Mouse (Mus musculus): ENCODE measurements around the gene Zfp335. TPM values are rescaled to one million over a fixed set of nuclear protein-coding genes. Genes with fewer than 3 reads are reported as not detected.

Gene Zfp335
- polyA plus RNA-seq (2012; rRNA removed), result 9.8 and 10.6 TPM in 2 replicates

DNA sequence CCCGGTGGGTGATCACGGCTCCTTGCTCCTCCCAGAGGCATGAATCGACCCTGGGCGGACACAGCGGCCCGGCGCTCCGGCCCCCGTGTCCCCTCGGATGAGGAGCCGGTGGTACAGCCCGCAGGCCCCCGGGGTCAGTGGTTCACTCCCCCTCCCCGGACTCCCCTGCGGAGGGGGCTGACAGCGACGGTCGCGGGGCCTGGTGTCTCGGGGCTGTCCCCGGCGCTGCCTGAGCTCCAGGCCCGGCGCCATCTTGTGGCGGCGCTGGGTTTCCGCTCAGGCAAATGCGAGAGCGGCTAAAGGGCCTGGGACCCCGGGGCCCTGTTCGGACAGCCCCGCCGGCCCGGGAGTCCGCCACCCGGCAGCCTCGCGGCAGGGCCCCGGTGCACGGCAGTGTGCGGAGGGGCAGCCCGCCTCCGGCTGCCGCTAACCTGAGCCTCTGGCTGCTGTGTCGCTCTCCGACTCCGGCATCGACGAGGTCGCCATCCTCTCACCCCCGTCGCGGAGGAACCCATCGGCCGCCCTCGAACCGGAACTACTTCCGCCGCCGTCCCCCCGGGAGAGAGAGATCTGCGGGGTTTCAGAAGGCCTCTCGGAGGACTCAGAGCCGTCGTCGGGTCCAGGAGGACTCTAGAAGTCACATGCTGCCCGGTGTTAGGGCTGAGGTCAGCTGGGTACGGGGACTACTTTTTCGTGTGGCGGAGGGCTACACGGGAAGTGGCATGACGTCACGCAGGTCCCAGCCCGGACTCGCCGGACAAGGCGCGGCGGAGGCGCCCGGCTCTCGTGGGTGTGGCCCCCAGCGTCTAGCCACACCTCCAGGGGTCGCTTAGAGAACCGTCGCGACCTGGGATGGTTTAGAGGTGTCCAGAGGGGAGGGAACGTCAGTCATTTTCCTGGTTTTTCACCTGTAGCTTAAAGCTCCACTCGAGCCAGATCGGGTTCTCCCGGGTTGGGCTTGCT is at the start of gene Zfp335:
Gene Zfp335 (minus strand): TSS at position 672 of the 963 bp plus-strand sequence.
- peak within 1 kb of the TSS; percentile 99 for H3K27ac ChIP-seq (ENCODE audit: control insufficient read depth, insufficient read depth, low read depth, low read length)
- no peaks in the 10 kb centered on the region for H3K27me3 ChIP-seq (ENCODE audit: control insufficient read depth, insufficient read depth, low read length)
- no peak for TF ChIP-seq CTCF (IDR thresholded peaks at IDR 0.05; ENCODE audit: control insufficient read depth, insufficient read depth, insufficient replicate concordance, low read depth, low read length)
- TF ChIP-seq POLR2A (IDR thresholded peaks at IDR 0.05; ENCODE audit: control insufficient read depth, low read depth, low read length), result peak; percentile 78
- H3K4me3 ChIP-seq (ENCODE audit: control insufficient read depth, low read depth, low read length), result peak within 1 kb of the TSS; percentile 97
- H3K36me3 ChIP-seq (ENCODE audit: control insufficient read depth, insufficient read depth, low read length), result no peaks in the 10 kb centered on the region
- peaks cover 11% of the 10 kb centered on the region for H3K4me1 ChIP-seq (ENCODE audit: control insufficient read depth, insufficient read depth, low read length)

DNA sequence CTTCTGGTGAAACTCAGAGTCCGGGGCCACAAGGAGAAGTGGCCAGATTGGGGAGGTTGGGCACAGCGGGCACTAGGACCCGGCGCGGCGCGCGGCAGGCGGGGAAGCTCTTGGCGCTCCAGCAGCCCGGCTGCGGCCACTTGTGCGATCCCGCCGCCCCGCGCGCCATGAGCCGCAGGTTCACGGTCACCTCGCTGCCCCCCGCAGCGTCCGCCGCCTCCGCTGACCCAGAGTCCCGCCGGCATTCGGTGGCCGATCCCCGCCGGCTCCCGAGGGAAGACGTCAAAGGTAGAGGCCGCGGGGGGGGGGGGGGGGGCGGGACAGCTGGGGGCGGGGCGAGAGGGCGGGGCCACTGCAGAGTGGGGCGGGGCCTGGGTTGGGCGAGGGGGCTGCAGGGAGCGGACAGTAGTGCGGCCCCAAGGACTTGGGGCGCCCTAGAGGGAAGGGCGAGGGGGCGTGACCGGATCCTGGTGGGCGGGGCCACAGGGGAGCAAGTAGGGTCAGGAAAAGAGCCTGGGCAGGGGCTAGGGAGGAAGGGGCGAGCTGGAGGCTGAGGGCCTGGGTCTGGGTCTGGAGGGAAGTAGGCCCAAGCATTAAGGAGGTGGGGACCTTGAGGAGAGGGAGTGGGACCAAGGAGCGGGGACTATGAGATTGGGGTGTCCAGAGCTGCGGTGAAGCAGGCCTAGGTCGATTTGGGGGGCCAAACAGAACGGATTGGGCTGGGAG is 49.3 kb upstream of the Zfp335 start, which contains the start of gene Slc12a5:
Gene Slc12a5 (plus strand): TSS at position 87 of the 726 bp plus-strand sequence.
- H3K4me1 ChIP-seq (ENCODE audit: control insufficient read depth, insufficient read depth, low read length), result peaks cover 21% of the 10 kb centered on the region
- H3K27me3 ChIP-seq (ENCODE audit: control insufficient read depth, insufficient read depth, low read length), result no peaks in the 10 kb centered on the region

DNA sequence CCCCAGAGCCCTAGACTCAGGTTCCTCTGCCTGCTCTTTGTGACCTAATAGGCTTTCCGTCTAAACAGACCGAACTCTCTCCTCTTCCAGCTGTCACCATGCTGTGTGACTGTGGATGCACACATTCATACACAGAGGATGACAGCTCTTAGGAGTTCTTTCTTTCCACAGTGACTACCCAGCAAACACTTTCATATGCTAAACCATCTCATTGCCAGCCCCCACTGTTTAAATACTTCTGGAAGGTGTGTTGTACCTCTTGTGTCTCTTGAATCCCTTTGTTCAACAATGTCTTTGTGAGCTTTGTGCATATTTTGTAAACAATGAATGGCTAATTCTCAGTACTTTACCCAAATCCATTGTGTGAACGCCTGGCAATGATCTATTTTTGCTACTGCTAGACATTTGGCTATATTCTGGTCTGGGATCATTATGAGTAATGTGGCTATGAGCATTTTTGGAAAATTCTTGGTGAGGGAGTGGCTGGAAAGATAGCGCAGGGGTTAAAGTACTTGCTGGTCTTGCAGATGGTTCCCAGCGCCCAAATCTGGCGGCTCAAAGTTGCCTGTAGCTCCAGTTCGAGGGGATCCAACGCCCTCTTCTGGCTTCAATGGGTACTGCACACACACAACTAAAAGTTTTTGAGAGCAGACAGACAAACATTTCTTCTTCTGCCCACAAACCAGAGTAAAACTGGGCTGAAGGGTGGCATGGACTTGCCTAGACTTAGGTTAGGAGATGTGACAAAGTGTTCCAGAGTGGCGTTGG is 46.2 kb upstream of the Zfp335 start:
- TF ChIP-seq POLR2A (IDR thresholded peaks at IDR 0.05; ENCODE audit: control insufficient read depth, low read depth, low read length), result no peak
- peak; percentile 53; the same call in 1 of the 2 replicates for TF ChIP-seq CTCF (IDR thresholded peaks at IDR 0.05; ENCODE audit: control insufficient read depth, insufficient read depth, insufficient replicate concordance, low read depth, low read length)
- H3K4me1 ChIP-seq (ENCODE audit: control insufficient read depth, insufficient read depth, low read length), result peaks cover 21% of the 10 kb centered on the region
- no peaks in the 10 kb centered on the region for H3K27me3 ChIP-seq (ENCODE audit: control insufficient read depth, insufficient read depth, low read length)

More for the DNA sequence above, 49.3 kb upstream of the Zfp335 start, which contains the start of gene Slc12a5:
- Histone ChIP-seq H3K36me3 (ENCODE audit: control insufficient read depth, insufficient read depth, low read length) (no peaks in the 10 kb centered on the region), H3K4me3 (ENCODE audit: control insufficient read depth, low read depth, low read length) (peak within 1 kb of the TSS; percentile 82), H3K27ac (ENCODE audit: control insufficient read depth, insufficient read depth, low read depth, low read length) (peak within 1 kb of the TSS; percentile 67)
- TF ChIP-seq CTCF (IDR thresholded peaks at IDR 0.05; ENCODE audit: control insufficient read depth, insufficient read depth, insufficient replicate concordance, low read depth, low read length), result no peak
- TF ChIP-seq POLR2A (IDR thresholded peaks at IDR 0.05; ENCODE audit: control insufficient read depth, low read depth, low read length), result no peak

DNA sequence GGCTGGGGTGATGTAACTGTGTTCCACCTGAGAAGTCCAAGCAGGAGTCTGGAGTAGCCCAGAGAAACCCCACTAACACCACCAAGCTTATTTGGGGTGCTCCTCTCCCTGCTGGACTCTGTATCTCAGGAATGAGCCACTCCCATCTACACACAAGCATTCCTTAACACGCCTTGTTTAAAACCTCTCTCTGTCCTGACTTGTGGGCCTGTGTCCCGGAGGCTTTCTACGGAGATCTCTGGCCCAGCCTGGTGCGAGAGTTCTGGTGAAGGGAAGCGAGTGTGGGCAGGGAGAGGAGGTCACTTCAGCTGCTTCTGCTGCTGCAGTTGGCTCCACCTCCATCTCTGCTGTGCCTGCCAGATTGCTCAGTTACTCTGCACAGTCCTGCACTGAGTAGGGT is 44.6 kb upstream of the Zfp335 start:
- H3K36me3 ChIP-seq (ENCODE audit: control insufficient read depth, insufficient read depth, low read length), result no peaks in the 10 kb centered on the region
- H3K4me3 ChIP-seq (ENCODE audit: control insufficient read depth, low read depth, low read length), result no peak overlapping the region
- TF ChIP-seq POLR2A (IDR thresholded peaks at IDR 0.05; ENCODE audit: control insufficient read depth, low read depth, low read length) (no peak), CTCF (IDR thresholded peaks at IDR 0.05; ENCODE audit: control insufficient read depth, insufficient read depth, insufficient replicate concordance, low read depth, low read length) (no peak)
- no peak overlapping the region for H3K27ac ChIP-seq (ENCODE audit: control insufficient read depth, insufficient read depth, low read depth, low read length)
- peaks cover 10% of the 10 kb centered on the region for H3K4me1 ChIP-seq (ENCODE audit: control insufficient read depth, insufficient read depth, low read length)
- H3K27me3 ChIP-seq (ENCODE audit: control insufficient read depth, insufficient read depth, low read length), result no peaks in the 10 kb centered on the region

More for the DNA sequence above, 46.2 kb upstream of the Zfp335 start:
- Histone ChIP-seq H3K36me3 (ENCODE audit: control insufficient read depth, insufficient read depth, low read length) (no peaks in the 10 kb centered on the region), H3K4me3 (ENCODE audit: control insufficient read depth, low read depth, low read length) (no peak overlapping the region), H3K27ac (ENCODE audit: control insufficient read depth, insufficient read depth, low read depth, low read length) (no peak overlapping the region)

DNA sequence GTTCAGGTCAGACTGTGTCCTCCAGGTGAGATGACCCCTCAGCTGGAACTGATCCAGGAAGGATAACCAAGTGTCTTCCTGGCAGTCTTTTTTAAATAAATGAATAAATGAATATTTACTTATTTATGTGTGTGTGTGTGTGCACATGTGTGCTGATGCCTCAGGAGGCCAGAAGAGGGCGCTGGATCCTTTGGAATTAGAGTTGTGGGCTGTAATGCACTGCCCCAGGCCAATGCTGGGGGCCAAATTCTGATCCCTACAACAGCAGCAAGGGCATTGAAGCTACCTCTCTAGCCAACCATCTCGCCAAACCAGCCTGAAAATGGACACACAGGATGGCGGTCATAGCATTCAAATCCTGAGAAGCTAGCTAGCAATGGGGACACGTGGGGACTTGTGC is 44.2 kb upstream of the Zfp335 start:
- Histone ChIP-seq H3K27me3 (ENCODE audit: control insufficient read depth, insufficient read depth, low read length) (no peaks in the 10 kb centered on the region), H3K27ac (ENCODE audit: control insufficient read depth, insufficient read depth, low read depth, low read length) (no peak overlapping the region), H3K4me1 (ENCODE audit: control insufficient read depth, insufficient read depth, low read length) (peaks cover 9% of the 10 kb centered on the region), H3K36me3 (ENCODE audit: control insufficient read depth, insufficient read depth, low read length) (no peaks in the 10 kb centered on the region), H3K4me3 (ENCODE audit: control insufficient read depth, low read depth, low read length) (no peak overlapping the region)
- TF ChIP-seq CTCF (IDR thresholded peaks at IDR 0.05; ENCODE audit: control insufficient read depth, insufficient read depth, insufficient replicate concordance, low read depth, low read length), result peak; percentile 33; the same call in 1 of the 2 replicates
- no peak for TF ChIP-seq POLR2A (IDR thresholded peaks at IDR 0.05; ENCODE audit: control insufficient read depth, low read depth, low read length)

DNA sequence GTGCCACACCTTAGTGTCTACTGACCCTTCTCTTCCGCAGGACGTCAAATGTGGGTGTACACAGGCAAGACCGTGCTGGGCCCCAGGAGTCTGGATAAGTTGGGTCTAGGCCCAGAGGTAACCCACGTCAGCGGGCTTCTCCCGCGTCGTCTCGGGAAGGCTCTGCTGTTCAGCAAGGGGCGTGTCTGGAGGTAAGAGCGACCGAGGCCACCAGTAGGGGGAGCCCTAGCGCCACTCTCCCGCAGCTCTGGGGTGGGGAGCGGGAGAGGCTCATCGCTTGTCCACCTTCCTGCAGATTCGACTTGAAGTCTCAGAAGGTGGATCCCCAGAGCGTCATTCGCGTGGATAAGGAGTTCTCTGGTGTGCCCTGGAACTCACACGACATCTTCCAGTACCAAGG is 41.7 kb upstream of the Zfp335 start:
- H3K4me3 ChIP-seq (ENCODE audit: control insufficient read depth, low read depth, low read length), result no peak overlapping the region
- TF ChIP-seq CTCF (IDR thresholded peaks at IDR 0.05; ENCODE audit: control insufficient read depth, insufficient read depth, insufficient replicate concordance, low read depth, low read length), result peak; percentile 88
- no peak for TF ChIP-seq POLR2A (IDR thresholded peaks at IDR 0.05; ENCODE audit: control insufficient read depth, low read depth, low read length)
- no peak overlapping the region for H3K27ac ChIP-seq (ENCODE audit: control insufficient read depth, insufficient read depth, low read depth, low read length)

More for the DNA sequence above, 41.7 kb upstream of the Zfp335 start:
- Histone ChIP-seq H3K4me1 (ENCODE audit: control insufficient read depth, insufficient read depth, low read length) (peaks cover 23% of the 10 kb centered on the region), H3K36me3 (ENCODE audit: control insufficient read depth, insufficient read depth, low read length) (no peaks in the 10 kb centered on the region), H3K27me3 (ENCODE audit: control insufficient read depth, insufficient read depth, low read length) (no peaks in the 10 kb centered on the region)
